Mouse (Mus musculus): ENCODE measurements at regions not wholly inside any gene's neighbourhood (a gene's known extent, or its start where the extent isn't known, plus 50 kb on each side); places are given as distances from the start of the nearest gene placed in this dataset.

DNA sequence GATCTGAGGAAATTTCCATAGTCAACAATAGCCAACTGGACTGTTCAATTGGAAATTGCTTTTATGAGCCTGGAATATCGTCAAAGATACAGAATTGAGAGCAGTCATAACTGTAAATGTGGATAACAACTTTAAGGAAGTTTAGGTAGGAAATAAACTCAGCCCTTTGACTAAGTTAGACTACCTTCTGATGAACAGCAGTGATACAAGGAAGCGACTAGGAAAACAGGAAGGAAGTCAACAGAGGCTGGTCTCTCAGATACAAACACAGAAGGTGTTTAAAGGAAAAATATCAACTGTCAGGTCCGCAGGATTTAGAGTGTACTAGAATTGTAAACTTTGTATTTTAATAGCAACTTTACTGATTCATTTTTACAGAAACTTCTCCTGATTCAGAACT, 721.1 kb downstream of the Kcna4 start:
- WGBS: 85% methylated on average over 3 of the region's 3 CpGs
- ATAC-seq (ENCODE audit: low read depth): no peak
- Histone ChIP-seq H3K27ac (ENCODE audit: low read depth, low read length) (no peak overlapping the region), H3K36me3 (ENCODE audit: control insufficient read depth, insufficient read depth, low read length) (no peaks in the 10 kb centered on the region), H3K4me2 (ENCODE audit: low read depth, low read length) (no peak overlapping the region), H3K4me1 (ENCODE audit: control insufficient read depth, insufficient read depth, low read length) (no peaks in the 10 kb centered on the region), H3K9me3 (ENCODE audit: control insufficient read depth, low read length) (no peaks in the 10 kb centered on the region), H3K4me3 (ENCODE audit: low read depth, low read length) (no peak overlapping the region), H3K27me3 (ENCODE audit: control insufficient read depth, insufficient read depth, low read length) (no peaks in the 10 kb centered on the region), H3K9ac (replicated peaks; ENCODE audit: low read depth, low read length) (no peak overlapping the region)

DNA sequence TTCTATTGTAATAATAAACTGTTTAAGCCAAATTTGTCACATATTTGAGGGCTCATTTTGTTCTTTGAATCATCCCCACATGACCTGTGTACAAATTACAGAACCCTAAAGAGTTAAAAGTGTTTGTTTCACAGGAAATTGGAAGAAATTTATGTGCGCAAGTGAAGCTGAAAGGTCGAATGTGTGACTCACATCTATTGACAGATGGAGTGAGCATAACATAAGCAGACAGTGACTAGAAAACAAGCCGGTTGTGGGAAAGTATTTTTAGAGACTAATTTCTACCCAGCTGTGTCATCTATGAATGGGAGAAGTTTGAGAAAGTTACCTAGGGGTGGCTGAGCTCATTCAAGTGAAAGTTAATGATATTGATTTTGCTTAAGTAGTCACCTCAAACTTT, 732.8 kb downstream of the Kcna4 start:
- Histone ChIP-seq H3K4me2 (ENCODE audit: low read depth, low read length) (no peak overlapping the region), H3K27me3 (ENCODE audit: control insufficient read depth, insufficient read depth, low read length) (no peaks in the 10 kb centered on the region), H3K9me3 (ENCODE audit: control insufficient read depth, low read length) (no peaks in the 10 kb centered on the region), H3K4me1 (ENCODE audit: control insufficient read depth, insufficient read depth, low read length) (no peaks in the 10 kb centered on the region), H3K36me3 (ENCODE audit: control insufficient read depth, insufficient read depth, low read length) (no peaks in the 10 kb centered on the region), H3K4me3 (ENCODE audit: low read depth, low read length) (no peak overlapping the region), H3K27ac (ENCODE audit: low read depth, low read length) (no peak overlapping the region), H3K9ac (replicated peaks; ENCODE audit: low read depth, low read length) (no peak overlapping the region)
- no peak for ATAC-seq (ENCODE audit: low read depth)
- WGBS: 54% methylated on average over 3 of the region's 3 CpGs

DNA sequence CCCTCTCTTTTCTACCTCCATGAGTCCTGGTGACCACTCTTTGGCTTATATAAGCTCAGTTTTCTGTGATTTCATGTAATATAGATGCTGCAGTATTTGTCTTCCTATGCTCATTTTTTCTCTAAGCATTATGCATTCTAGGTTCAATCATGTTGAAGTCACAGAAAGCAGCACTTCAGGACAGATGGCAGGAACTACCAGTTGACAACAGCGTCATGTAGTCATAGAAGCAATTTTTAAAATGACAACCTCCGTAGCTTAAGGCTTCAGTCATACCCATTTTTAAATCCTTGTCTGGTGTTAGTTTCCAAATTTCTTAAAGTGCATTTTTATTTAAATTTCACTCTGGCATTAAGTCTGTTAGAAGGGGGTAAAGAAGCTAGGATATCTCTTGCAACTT, 740.2 kb downstream of the Kcna4 start:
- no peak for ATAC-seq (ENCODE audit: low read depth)
- H3K4me2 ChIP-seq (ENCODE audit: low read depth, low read length): no peak overlapping the region
- no peaks in the 10 kb centered on the region for H3K36me3 ChIP-seq (ENCODE audit: control insufficient read depth, insufficient read depth, low read length)
- H3K4me3 ChIP-seq (ENCODE audit: low read depth, low read length): no peak overlapping the region
- H3K9ac ChIP-seq (replicated peaks; ENCODE audit: low read depth, low read length): no peak overlapping the region
- no peaks in the 10 kb centered on the region for H3K4me1 ChIP-seq (ENCODE audit: control insufficient read depth, insufficient read depth, low read length)
- no peaks in the 10 kb centered on the region for H3K9me3 ChIP-seq (ENCODE audit: control insufficient read depth, low read length)
- 97% methylated on average over 2 of the region's 2 CpGs for WGBS
- no peak overlapping the region for H3K27ac ChIP-seq (ENCODE audit: low read depth, low read length)
- H3K27me3 ChIP-seq (ENCODE audit: control insufficient read depth, insufficient read depth, low read length): no peaks in the 10 kb centered on the region

DNA sequence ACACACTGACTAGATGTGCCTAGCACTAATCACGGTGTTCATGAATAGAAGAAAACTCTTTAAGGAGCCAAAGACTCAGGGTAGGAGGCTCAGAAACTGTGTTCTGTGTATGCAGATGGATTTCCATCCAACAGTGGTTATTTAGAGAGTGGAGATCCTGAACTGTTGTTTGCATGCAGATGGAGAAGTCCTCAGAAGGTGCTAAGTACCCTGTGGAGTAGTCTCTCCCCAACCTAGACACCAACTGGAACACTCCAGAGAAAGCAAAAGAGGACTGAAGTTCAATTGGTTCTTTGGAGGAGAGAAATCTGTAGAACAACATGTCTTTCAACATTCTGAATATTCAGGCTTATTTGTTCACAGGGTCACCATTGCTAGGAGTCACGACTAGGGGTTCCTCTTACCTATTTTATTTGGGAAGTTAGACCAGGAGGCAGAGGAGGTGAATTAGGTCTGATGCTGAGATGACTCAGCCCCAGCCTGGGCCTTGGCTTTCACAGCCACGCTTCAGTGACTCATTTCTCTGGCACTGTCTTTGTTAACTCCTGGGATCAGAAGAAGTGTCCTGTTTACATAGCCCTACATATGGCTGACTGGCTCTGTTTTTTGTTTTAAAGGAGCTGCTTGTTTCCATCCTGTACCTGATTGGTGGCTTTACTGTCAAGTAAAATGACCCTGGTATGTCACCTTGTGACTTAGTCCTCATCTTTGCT, 742.0 kb downstream of the Kcna4 start:
- H3K9ac ChIP-seq (replicated peaks; ENCODE audit: low read depth, low read length): no peak overlapping the region
- H3K9me3 ChIP-seq (ENCODE audit: control insufficient read depth, low read length): no peaks in the 10 kb centered on the region
- H3K4me1 ChIP-seq (ENCODE audit: control insufficient read depth, insufficient read depth, low read length): no peaks in the 10 kb centered on the region
- ATAC-seq (ENCODE audit: low read depth): no peak
- no peak overlapping the region for H3K4me3 ChIP-seq (ENCODE audit: low read depth, low read length)
- H3K36me3 ChIP-seq (ENCODE audit: control insufficient read depth, insufficient read depth, low read length): no peaks in the 10 kb centered on the region
- no peak overlapping the region for H3K4me2 ChIP-seq (ENCODE audit: low read depth, low read length)
- no peaks in the 10 kb centered on the region for H3K27me3 ChIP-seq (ENCODE audit: control insufficient read depth, insufficient read depth, low read length)
- 86% methylated on average over 3 of the region's 3 CpGs for WGBS
- no peak overlapping the region for H3K27ac ChIP-seq (ENCODE audit: low read depth, low read length)

DNA sequence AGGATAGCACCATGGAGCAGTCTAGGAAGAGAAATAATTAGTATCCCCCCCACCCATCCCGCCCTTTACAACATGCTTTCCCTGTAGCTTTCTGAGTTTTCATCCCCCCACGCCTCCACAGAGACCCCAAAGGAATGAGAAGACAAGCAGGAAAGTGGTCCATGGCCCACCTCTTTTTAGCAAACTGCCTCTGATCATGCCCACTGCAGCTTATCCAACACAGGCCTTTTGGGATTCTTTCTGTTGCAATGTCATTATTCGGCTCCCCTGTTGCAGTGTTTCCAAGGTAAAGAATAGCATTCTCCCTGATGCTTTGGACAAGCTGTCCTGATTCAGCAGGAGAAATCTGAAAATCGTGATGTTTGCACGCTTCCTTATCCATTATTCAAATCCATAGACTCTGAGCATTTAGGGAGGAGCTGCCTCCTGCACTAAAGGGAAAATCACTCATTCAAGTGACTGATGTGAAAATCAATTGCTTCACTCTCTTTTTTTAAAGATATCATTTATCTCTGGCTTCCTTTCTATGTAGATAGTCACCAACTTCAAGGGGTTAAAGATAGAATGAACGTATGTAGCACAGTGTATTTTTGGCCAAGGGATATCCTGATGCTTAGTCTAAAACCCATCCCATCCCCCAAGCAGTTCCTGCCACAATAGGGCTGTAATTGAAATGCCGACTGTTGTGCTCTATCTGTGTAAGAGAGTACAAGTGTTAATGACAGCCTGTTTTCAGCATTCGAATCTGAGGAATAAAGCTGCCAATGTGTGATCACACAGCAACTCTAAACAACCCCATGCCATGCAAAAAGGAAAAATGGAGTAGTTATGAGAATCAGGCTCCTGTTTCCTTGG, 743.1 kb downstream of the Kcna4 start:
- no peak overlapping the region for H3K9ac ChIP-seq (replicated peaks; ENCODE audit: low read depth, low read length)
- ATAC-seq (ENCODE audit: low read depth): no peak
- 43% methylated on average over 8 of the region's 8 CpGs for WGBS
- H3K9me3 ChIP-seq (ENCODE audit: control insufficient read depth, low read length): no peaks in the 10 kb centered on the region
- no peaks in the 10 kb centered on the region for H3K4me1 ChIP-seq (ENCODE audit: control insufficient read depth, insufficient read depth, low read length)
- H3K27ac ChIP-seq (ENCODE audit: low read depth, low read length): no peak overlapping the region
- no peak overlapping the region for H3K4me2 ChIP-seq (ENCODE audit: low read depth, low read length)
- H3K36me3 ChIP-seq (ENCODE audit: control insufficient read depth, insufficient read depth, low read length): no peaks in the 10 kb centered on the region
- H3K27me3 ChIP-seq (ENCODE audit: control insufficient read depth, insufficient read depth, low read length): no peaks in the 10 kb centered on the region
- no peak overlapping the region for H3K4me3 ChIP-seq (ENCODE audit: low read depth, low read length)

DNA sequence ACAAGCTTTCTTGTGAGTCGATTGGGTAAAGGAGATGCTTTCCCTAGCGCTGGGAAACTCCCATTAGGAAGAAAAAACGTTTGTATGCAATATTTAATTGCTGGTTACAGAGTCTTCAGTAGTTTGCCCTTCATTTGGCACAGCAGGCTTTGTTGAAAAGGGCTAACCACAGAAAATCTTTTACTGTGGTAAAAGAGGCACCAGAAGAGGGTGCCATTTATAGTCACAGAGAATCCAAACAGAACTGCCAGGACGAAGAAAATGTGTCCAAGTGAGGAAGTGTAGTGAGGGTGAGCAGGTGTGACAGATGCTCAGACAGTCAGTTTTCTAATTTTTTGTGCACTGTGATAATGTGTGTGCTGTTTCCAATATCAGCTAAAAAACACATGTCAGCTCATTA, 744.4 kb downstream of the Kcna4 start:
- Histone ChIP-seq H3K4me2 (ENCODE audit: low read depth, low read length) (no peak overlapping the region), H3K36me3 (ENCODE audit: control insufficient read depth, insufficient read depth, low read length) (no peaks in the 10 kb centered on the region), H3K9ac (replicated peaks; ENCODE audit: low read depth, low read length) (no peak overlapping the region), H3K4me1 (ENCODE audit: control insufficient read depth, insufficient read depth, low read length) (no peaks in the 10 kb centered on the region), H3K9me3 (ENCODE audit: control insufficient read depth, low read length) (no peaks in the 10 kb centered on the region), H3K27me3 (ENCODE audit: control insufficient read depth, insufficient read depth, low read length) (no peaks in the 10 kb centered on the region), H3K27ac (ENCODE audit: low read depth, low read length) (no peak overlapping the region), H3K4me3 (ENCODE audit: low read depth, low read length) (no peak overlapping the region)
- no peak for ATAC-seq (ENCODE audit: low read depth)
- WGBS: 40% methylated on average over 4 of the region's 4 CpGs

DNA sequence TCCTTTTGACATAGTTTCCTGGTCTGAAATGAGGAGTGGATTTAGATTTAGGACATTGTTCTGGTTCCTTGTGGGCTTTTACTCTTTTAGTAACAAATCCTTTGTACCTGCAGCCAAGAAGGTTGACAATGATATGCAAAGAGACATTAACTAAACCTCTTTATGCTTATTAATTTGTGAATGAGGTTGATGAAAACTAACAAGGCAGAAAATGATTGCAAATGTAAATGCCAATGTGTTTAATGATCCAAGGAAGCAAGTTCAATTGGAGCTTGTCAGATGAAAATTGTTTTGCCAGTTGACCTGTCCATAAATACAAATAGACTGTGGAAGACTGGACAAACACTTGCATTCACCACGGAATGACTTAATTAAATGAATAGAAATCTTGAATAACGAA, 751.6 kb downstream of the Kcna4 start:
- Histone ChIP-seq H3K9me3 (ENCODE audit: control insufficient read depth, low read length) (no peaks in the 10 kb centered on the region), H3K4me1 (ENCODE audit: control insufficient read depth, insufficient read depth, low read length) (no peaks in the 10 kb centered on the region), H3K36me3 (ENCODE audit: control insufficient read depth, insufficient read depth, low read length) (no peaks in the 10 kb centered on the region), H3K4me2 (ENCODE audit: low read depth, low read length) (no peak overlapping the region), H3K27ac (ENCODE audit: low read depth, low read length) (no peak overlapping the region), H3K9ac (replicated peaks; ENCODE audit: low read depth, low read length) (no peak overlapping the region), H3K27me3 (ENCODE audit: control insufficient read depth, insufficient read depth, low read length) (no peaks in the 10 kb centered on the region), H3K4me3 (ENCODE audit: low read depth, low read length) (no peak overlapping the region)
- 52% methylated on average over 2 of the region's 2 CpGs for WGBS
- no peak for ATAC-seq (ENCODE audit: low read depth)

DNA sequence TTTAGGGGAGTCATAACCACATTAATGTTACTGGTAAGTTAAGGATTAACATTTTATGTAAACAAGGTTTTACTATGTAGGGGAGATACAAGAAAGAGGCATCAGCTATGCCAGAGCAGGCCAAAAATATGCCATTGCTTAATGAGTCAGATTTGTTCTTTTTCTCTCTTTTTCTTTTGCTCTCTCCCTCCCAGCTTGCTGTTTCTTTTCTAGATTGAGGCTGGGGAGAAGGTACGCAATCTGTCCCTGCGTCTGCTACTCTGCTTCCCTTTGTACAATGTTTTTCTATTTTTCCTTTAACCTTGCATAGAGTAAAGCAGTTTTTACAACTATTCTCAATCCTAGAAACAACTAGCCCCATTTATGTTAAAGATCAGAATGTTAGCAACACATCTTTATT, 754.4 kb downstream of the Kcna4 start:
- H3K4me3 ChIP-seq (ENCODE audit: low read depth, low read length): no peak overlapping the region
- 89% methylated on average over 2 of the region's 2 CpGs for WGBS
- no peaks in the 10 kb centered on the region for H3K4me1 ChIP-seq (ENCODE audit: control insufficient read depth, insufficient read depth, low read length)
- no peaks in the 10 kb centered on the region for H3K9me3 ChIP-seq (ENCODE audit: control insufficient read depth, low read length)
- H3K4me2 ChIP-seq (ENCODE audit: low read depth, low read length): no peak overlapping the region
- H3K27ac ChIP-seq (ENCODE audit: low read depth, low read length): no peak overlapping the region
- no peak overlapping the region for H3K9ac ChIP-seq (replicated peaks; ENCODE audit: low read depth, low read length)
- no peaks in the 10 kb centered on the region for H3K36me3 ChIP-seq (ENCODE audit: control insufficient read depth, insufficient read depth, low read length)
- no peaks in the 10 kb centered on the region for H3K27me3 ChIP-seq (ENCODE audit: control insufficient read depth, insufficient read depth, low read length)
- ATAC-seq (ENCODE audit: low read depth): no peak

DNA sequence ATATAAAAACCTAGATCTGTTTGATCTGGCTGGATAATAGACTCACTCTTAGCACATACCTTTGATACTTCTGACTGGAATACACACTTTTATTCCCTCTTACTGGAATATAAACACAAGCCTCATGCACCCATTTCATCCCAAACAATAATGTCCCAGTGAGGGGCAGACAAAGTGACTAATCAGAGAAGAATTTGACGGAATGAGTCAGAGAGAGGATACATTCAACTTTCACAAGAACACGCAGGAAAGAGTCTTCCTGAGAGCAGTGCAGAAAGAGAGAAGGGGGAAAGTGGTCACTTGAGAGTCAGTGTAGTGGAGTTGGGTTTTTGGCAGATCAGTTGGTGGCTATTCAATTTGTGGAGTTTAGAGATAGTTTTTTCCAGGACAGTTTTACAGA, 755.6 kb downstream of the Kcna4 start:
- Histone ChIP-seq H3K27me3 (ENCODE audit: control insufficient read depth, insufficient read depth, low read length) (no peaks in the 10 kb centered on the region), H3K9me3 (ENCODE audit: control insufficient read depth, low read length) (no peaks in the 10 kb centered on the region), H3K36me3 (ENCODE audit: control insufficient read depth, insufficient read depth, low read length) (no peaks in the 10 kb centered on the region), H3K27ac (ENCODE audit: low read depth, low read length) (no peak overlapping the region), H3K4me3 (ENCODE audit: low read depth, low read length) (no peak overlapping the region), H3K9ac (replicated peaks; ENCODE audit: low read depth, low read length) (no peak overlapping the region), H3K4me2 (ENCODE audit: low read depth, low read length) (no peak overlapping the region), H3K4me1 (ENCODE audit: control insufficient read depth, insufficient read depth, low read length) (no peaks in the 10 kb centered on the region)
- ATAC-seq (ENCODE audit: low read depth): no peak
- WGBS: 90% methylated on average over 2 of the region's 2 CpGs

All from neural tube, embryonic 14.5 days (tissue).